Mouse (Mus musculus) C2C12 (cell line): ENCODE results near the gene Tbc1d10a.

ENCODE experiments used
- CTCF ChIP-seq: IDR thresholded peaks from one replicate; pipeline ENCODE4 v1.5.1; 2011; ENCODE audit not compliant: control insufficient read depth, insufficient read depth, insufficient read length
- MYOG ChIP-seq: IDR thresholded peaks from one replicate; pipeline ENCODE4 v1.6.1; 2011; ENCODE audit not compliant: control insufficient read depth, insufficient read length; ENCODE audit errors: extremely low read depth

DNA sequence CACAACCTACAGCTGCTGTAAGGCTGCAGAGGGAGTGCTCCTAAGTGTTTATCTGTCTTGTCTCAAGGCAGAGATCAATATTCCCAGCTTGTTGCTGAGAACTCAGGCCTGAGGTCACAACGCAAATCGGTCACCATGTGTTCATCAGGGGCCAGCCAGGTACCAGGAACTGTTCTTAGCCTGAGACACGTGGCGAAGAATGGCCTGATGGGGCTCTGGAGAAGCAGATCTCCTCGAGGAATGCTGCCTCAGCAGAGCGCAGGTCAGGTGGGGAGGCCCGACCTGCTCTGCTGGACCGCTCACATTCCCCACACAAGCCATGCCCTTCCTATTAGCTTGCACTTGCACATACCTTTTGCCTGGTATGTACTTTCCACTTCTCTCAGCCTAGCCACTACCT is 10.0 kb downstream of the Tbc1d10a start:
- TF ChIP-seq CTCF, result no peak
- TF ChIP-seq MYOG, result no peak
